Mouse (Mus musculus): ENCODE measurements around the gene Rere. TPM values are rescaled to one million over a fixed set of nuclear protein-coding genes. Genes with fewer than 3 reads are reported as not detected.

Gene Rere
- 32.7 and 35.4 TPM in 2 replicates for polyA plus RNA-seq (2012; rRNA removed)

DNA sequence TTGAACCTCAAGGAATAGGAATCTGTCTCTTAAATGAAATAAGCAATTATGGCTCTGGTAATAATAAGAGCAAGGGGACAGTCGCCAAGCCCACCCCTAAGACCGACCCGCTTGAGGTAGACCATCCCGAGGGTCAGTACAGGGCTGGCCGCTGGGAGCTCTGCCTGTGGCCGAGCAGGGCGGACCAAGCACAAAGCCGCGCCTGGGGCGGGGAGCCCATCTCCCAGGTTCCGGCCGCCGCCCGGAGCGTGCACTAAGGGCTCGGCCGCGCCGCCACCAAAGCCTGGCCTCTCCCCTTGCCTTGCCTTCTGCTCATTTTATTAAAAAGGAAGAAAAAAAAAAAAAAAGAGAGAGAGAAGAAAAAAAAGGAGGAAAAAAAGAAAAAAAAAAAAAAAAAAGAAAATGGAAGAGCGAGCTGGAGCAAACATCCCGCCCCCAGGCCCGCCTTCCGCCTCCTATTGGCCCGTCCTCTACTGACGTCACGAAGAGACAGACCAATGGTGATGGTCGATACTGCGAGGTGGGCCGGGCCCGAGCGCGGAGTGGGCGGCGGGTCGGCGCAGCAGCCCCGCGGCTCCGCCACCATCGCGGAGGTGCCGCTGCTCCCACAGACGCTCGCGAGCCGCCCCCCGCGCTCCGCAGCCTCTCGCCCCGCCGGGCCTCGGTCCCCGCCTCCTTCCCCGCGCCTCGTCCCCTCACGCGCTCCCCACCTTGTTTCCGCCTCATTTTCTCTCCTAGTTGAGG, at the start of gene Rere:
TSS of gene Rere (plus strand) at position 629 of the 744 bp plus-strand sequence.

DNA sequence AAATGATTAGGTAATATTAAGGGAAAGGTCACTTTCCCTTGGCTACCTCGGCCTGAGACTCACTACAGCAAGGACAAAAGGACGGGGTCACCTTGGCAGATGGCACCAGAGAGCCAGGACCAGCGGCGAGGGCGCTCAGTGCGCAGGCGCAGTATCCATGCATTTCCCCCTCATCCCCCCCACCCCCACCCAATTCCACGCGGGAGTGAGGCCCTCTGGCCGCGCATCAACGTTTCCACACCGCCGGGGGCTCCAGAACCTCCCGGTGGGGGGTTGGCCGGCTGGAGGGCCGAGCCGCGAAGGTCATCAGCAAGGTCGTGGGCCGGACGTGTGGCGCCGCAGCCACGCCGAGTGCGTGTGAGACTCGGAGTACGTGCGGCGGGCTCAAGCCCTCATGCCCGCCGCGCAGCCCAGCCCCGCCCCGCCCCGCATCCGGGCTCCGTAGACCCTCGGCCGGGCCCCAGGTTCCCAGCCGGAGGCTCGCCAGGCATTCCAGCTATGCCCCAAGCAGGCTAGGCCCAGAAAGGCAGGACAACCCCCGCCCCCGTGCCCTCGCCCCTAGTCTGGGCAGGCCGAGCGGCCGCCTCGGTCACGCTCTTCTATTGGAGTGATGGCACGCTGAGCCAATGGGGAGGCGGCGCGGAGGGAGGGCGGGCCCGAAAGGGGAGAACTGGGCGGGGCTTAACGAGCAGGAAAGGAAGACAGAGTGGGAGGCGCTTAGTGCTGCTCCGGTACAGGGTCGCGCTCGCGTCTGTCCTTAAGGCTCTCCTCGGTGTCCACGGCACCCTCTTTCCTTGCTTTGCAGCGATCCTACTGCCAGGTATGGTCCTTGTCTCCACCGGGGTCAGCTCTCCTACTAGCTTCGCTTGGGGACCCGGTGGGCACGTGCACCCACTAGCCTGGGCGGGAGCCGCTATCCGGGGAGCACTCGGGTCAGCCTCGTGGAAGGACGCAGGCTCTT, 44.6 kb upstream of the Rere start, which contains the start of gene Eno1:
TSS of gene Eno1 (plus strand) at position 201 of the 961 bp plus-strand sequence.

DNA sequence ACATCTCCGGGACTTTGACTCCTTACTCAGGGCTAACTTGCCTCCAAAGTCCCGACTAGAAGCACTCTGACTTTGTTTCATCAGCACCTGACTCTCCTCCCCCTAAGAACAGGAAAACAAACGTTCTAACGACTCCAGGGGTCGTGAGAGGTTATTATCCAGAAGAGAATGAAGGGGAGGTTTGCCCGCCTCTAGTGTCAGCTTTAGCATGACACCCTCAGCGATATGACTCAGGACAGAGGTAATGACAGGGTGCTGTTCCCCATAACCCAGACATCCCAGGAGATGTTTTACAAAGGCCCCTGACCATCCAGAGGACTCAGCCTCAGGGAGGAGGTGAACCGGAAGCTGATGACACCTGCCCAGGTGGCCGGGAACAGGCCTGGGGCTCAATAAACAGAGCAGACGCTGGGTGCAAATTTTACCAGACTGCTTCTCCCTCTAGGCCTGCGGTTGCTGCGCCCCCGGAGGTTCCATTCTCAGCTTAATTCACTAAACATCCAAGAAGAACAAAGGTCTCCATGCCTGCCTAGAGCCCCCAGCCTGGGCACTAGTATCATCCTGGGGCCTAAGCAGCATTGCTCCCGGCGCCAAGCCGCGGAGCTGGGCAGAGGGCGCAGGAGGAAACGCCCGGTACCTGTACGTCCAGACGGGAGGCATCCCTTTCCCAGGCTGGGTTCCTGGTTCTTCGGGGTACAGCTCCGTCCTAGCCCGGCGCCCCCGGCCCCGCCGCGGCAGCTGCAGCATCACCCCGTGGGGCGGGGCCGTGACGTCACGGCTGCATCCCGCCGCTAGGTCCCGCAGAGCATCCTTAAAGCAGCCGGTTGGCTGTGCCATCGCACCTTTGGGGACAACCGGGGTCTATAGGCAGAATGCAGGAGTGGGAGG, 370.2 kb downstream of the Rere start, which contains the start of gene Slc45a1:
TSS of gene Slc45a1 (minus strand) at position 785 of the 888 bp plus-strand sequence.

Other genes starting within 250 kb of the Rere start
- 1.2 and 1.5 TPM in 2 replicates for gene Gpr157, start 194.3 kb upstream of the Rere start, polyA plus RNA-seq (2012; rRNA removed)
- gene Slc2a5, start 162.4 kb upstream of the Rere start, polyA plus RNA-seq (2012; rRNA removed) = 1.3 and 2.2 TPM in 2 replicates
- gene Slc2a7, start 132.7 kb upstream of the Rere start, polyA plus RNA-seq (2012; rRNA removed) = not detected in 2 replicates
- not detected in 2 replicates for gene Car6, start 80.3 kb upstream of the Rere start, polyA plus RNA-seq (2012; rRNA removed)
- 518 and 530 TPM in 2 replicates for gene Eno1, start 44.9 kb upstream of the Rere start, polyA plus RNA-seq (2012; rRNA removed)

All from central nervous system, embryonic 18 days (tissue).